Mouse (Mus musculus): ENCODE results near the gene Syt3. TPM values are rescaled to one million over a fixed set of nuclear protein-coding genes. Genes with fewer than 3 reads are reported as not detected.

Gene Syt3
- polyA plus RNA-seq, 1 experiment from 2014 or later = 3.0 TPM

DNA sequence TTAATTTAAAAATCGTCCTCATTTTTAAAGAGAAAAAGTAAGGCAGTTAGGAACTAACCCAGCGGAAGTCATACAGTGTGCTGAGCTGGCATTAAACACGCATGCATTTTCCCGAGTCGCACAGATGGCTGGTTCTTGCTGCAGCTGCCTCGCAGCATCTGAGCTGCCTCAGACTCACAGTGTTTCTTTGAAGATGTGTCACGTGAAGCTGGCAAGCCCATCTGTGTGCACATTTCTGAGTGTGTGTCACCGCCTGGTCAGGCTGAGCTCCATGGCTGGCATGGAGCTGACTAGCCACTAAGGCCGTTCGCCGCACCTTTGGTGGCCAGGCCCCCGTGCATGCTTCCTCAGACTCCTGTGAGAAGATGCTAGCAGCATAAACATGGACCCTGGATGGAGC is 1.4 kb upstream of the Syt3 start:
- no peaks in the 10 kb centered on the region; the same call in 1 of the 2 replicates for H3K4me1 ChIP-seq (replicated peaks)
- no peak overlapping the region for H3K4me3 ChIP-seq (replicated peaks)
- no peaks in the 10 kb centered on the region for H3K36me3 ChIP-seq
- no peak overlapping the region for H3K9ac ChIP-seq (replicated peaks)
- WGBS = 71% methylated on average over 12 of the region's 12 CpGs
- ATAC-seq (ENCODE audit: insufficient number of reproducible peaks, insufficient read depth, low FRiP score, low TSS enrichment, low read depth) = no peak
- no peaks in the 10 kb centered on the region for H3K9me3 ChIP-seq
- H3K27ac ChIP-seq = no peak overlapping the region
- H3K27me3 ChIP-seq = peaks cover 56% of the 10 kb centered on the region
- H3K4me2 ChIP-seq = no peak overlapping the region

DNA sequence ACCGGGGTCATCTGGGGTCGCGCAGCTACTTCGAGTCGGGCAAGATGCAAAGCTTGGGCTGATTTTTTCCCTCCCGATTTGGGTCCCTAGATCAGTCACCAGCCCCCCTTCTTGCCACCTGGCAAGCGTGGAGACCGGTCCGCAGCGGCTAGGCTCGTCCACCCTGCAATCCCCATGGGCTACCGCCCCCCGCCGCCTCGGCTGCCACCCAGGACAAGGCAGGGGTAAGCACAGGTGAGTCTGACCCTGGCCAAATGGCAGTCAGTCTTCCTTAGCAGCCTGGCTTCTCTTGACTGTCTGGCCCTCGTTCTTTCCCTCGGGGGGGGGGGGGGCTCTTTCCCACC is 786 bp downstream of the Syt3 start:
- Histone ChIP-seq H3K4me2 (peak overlapping the region; percentile 93), H3K4me1 (replicated peaks) (no peaks in the 10 kb centered on the region; the same call in 1 of the 2 replicates), H3K36me3 (no peaks in the 10 kb centered on the region), H3K27me3 (peaks cover 58% of the 10 kb centered on the region), H3K9me3 (no peaks in the 10 kb centered on the region), H3K4me3 (replicated peaks) (peak overlapping the region; percentile 54), H3K27ac (no peak overlapping the region), H3K9ac (replicated peaks) (peak overlapping the region; percentile 42)
- 2% methylated on average over 17 of the region's 17 CpGs for WGBS
- peak; percentile 69 for ATAC-seq (ENCODE audit: insufficient number of reproducible peaks, insufficient read depth, low FRiP score, low TSS enrichment, low read depth)

DNA sequence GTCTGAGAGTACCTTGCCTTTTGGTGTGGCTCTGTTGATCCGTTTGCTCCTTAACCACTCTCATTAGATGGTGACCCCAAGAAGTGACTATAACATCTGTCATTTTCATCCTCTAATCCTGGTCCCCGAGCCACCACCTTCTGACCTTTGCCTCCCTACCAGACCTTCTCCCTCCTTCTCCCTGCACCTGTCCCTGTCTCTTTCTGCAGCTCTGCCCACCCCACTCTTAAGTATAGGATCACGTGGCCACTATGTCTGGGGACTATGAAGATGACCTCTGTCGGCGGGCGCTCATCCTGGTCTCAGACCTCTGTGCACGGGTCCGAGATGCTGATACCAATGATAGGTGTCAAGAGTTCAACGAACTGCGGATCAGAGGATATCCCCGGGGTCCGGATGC is 1.8 kb downstream of the Syt3 start, which contains the start of gene 1700008O03Rik:
Gene 1700008O03Rik (minus strand): TSS at position 101 of the 400 bp plus-strand sequence.
- WGBS = 77% methylated on average over 12 of the region's 12 CpGs
- Histone ChIP-seq H3K4me3 (replicated peaks) (peak within 1 kb of the TSS; percentile 54), H3K27ac (no peak within 1 kb of the TSS), H3K9ac (replicated peaks) (peak within 1 kb of the TSS; percentile 42), H3K9me3 (no peaks in the 10 kb centered on the region), H3K36me3 (no peaks in the 10 kb centered on the region), H3K27me3 (peaks cover 68% of the 10 kb centered on the region), H3K4me2 (peak within 1 kb of the TSS; percentile 93), H3K4me1 (replicated peaks) (no peaks in the 10 kb centered on the region; the same call in 1 of the 2 replicates)
- ATAC-seq (ENCODE audit: insufficient number of reproducible peaks, insufficient read depth, low FRiP score, low TSS enrichment, low read depth) = no peak

DNA sequence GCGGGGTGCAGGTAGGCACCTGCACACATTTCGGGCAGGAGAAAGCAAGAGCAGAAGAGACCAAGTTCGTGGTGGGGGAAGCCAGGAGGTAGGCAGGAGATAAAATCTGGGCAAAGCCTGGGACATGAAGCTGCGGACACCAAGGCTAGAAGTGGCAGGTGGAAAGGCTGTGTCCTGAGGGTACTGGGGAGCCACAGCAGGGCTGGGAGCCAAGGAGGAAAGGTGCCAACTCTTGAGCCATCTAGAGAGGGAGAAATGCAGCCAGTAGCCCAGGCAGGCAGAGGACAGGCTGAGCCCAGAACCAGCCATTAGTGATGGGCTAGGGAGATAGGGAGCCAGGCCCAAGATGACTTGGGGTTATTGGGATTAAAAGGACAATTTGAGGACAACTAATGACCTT is 7.9 kb downstream of the Syt3 start:
- WGBS = 76% methylated on average over 4 of the region's 4 CpGs
- H3K27ac ChIP-seq = no peak overlapping the region
- no peaks in the 10 kb centered on the region for H3K4me1 ChIP-seq (replicated peaks)
- H3K9ac ChIP-seq (replicated peaks) = no peak overlapping the region
- H3K4me2 ChIP-seq = no peak overlapping the region
- ATAC-seq (ENCODE audit: insufficient number of reproducible peaks, insufficient read depth, low FRiP score, low TSS enrichment, low read depth) = no peak
- H3K36me3 ChIP-seq = no peaks in the 10 kb centered on the region
- H3K9me3 ChIP-seq = no peaks in the 10 kb centered on the region
- H3K27me3 ChIP-seq = peaks cover 49% of the 10 kb centered on the region
- H3K4me3 ChIP-seq (replicated peaks) = no peak overlapping the region

DNA sequence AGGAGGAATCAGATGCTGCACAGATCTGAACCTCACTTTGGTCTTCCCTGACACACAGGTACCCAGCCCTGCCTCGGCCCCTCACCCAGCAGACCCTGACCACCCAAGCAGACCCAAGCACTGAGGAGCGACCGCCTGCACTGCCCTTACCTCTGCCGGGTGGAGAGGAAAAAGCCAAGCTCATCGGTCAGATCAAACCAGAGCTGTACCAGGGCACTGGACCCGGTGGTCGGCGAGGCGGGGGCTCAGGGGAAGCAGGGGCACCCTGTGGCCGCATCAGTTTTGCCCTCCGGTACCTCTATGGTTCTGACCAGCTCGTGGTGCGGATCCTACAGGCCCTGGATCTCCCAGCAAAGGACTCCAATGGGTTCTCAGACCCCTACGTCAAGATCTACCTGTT is 8.4 kb downstream of the Syt3 start:
- Histone ChIP-seq H3K36me3 (no peaks in the 10 kb centered on the region), H3K9ac (replicated peaks) (no peak overlapping the region), H3K9me3 (no peaks in the 10 kb centered on the region), H3K4me1 (replicated peaks) (no peaks in the 10 kb centered on the region), H3K4me2 (no peak overlapping the region), H3K27ac (no peak overlapping the region), H3K27me3 (peaks cover 48% of the 10 kb centered on the region), H3K4me3 (replicated peaks) (no peak overlapping the region)
- WGBS = 81% methylated on average over 14 of the region's 14 CpGs
- no peak for ATAC-seq (ENCODE audit: insufficient number of reproducible peaks, insufficient read depth, low FRiP score, low TSS enrichment, low read depth)

DNA sequence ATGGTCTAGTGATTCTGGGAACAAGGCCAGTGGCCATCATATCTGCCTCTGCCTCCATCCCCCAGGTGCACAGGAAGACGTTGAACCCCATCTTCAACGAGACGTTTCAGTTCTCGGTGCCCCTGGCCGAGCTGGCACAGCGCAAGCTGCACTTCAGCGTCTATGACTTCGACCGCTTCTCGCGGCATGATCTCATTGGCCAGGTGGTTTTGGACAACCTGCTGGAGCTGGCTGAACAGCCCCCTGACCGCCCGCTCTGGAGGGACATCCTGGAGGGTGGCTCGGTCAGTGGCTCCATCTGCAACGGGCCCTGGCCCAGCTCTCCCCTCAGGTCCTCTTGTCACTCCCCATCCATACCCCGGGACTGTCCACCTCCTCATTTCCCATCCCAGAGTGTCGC is 9.4 kb downstream of the Syt3 start:
- Histone ChIP-seq H3K4me2 (no peak overlapping the region), H3K9ac (replicated peaks) (no peak overlapping the region), H3K27ac (no peak overlapping the region), H3K36me3 (no peaks in the 10 kb centered on the region), H3K27me3 (peaks cover 40% of the 10 kb centered on the region), H3K4me1 (replicated peaks) (no peaks in the 10 kb centered on the region), H3K9me3 (no peaks in the 10 kb centered on the region), H3K4me3 (replicated peaks) (no peak overlapping the region)
- 88% methylated on average over 17 of the region's 17 CpGs for WGBS
- no peak for ATAC-seq (ENCODE audit: insufficient number of reproducible peaks, insufficient read depth, low FRiP score, low TSS enrichment, low read depth)

DNA sequence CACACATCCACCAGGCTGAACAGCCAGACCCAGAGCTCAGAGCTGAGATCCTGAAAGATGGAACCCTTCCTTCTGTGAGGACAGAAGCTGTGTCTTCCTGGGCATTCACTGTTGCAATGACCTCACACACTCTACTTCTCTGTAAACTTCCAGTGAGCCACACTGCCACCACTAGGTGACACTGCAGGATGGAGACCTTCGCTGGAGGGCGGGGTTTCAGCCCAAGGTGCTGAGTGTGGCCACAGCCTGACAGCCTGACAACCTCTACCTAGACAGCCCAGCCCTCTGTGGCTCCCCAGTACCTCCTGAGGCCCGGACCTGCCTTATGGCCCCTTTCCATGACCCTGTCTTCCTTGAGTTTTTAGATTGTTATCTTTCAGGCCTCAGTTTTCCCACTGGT is 14.7 kb downstream of the Syt3 start:
- no peak for ATAC-seq (ENCODE audit: insufficient number of reproducible peaks, insufficient read depth, low FRiP score, low TSS enrichment, low read depth)
- Histone ChIP-seq H3K27me3 (peaks cover 28% of the 10 kb centered on the region), H3K9ac (replicated peaks) (no peak overlapping the region), H3K4me1 (replicated peaks) (no peaks in the 10 kb centered on the region), H3K9me3 (no peaks in the 10 kb centered on the region), H3K27ac (no peak overlapping the region), H3K4me3 (replicated peaks) (no peak overlapping the region), H3K36me3 (no peaks in the 10 kb centered on the region), H3K4me2 (no peak overlapping the region)
- WGBS = 12% methylated on average over 3 of the region's 3 CpGs

DNA sequence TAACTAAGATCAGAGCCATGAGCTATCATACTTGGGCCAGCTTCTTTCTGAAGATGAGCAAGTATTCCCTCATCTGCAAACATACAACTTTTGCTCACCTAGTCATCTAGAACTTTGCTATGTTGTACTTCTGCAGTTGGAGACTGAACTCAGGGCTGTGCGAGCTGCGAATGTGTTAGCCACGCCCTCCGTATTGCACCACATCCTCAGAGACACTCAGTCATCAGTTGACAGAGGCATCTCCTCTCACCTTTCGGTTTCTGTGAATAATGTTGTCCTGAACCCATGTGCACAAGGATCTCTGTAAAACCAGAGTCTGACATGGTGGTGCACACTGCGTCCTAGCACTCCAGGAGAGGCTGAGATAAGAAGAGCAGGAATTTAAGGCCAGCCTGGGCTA is 17.8 kb downstream of the Syt3 start:
- H3K27me3 ChIP-seq = peaks cover 25% of the 10 kb centered on the region
- no peaks in the 10 kb centered on the region for H3K9me3 ChIP-seq
- no peak overlapping the region for H3K4me3 ChIP-seq (replicated peaks)
- ATAC-seq (ENCODE audit: insufficient number of reproducible peaks, insufficient read depth, low FRiP score, low TSS enrichment, low read depth) = no peak
- WGBS = 77% methylated on average over 6 of the region's 6 CpGs
- no peak overlapping the region for H3K27ac ChIP-seq
- H3K4me2 ChIP-seq = no peak overlapping the region
- H3K4me1 ChIP-seq (replicated peaks) = no peaks in the 10 kb centered on the region; the same call in 1 of the 2 replicates
- H3K9ac ChIP-seq (replicated peaks) = no peak overlapping the region
- H3K36me3 ChIP-seq = no peaks in the 10 kb centered on the region

DNA sequence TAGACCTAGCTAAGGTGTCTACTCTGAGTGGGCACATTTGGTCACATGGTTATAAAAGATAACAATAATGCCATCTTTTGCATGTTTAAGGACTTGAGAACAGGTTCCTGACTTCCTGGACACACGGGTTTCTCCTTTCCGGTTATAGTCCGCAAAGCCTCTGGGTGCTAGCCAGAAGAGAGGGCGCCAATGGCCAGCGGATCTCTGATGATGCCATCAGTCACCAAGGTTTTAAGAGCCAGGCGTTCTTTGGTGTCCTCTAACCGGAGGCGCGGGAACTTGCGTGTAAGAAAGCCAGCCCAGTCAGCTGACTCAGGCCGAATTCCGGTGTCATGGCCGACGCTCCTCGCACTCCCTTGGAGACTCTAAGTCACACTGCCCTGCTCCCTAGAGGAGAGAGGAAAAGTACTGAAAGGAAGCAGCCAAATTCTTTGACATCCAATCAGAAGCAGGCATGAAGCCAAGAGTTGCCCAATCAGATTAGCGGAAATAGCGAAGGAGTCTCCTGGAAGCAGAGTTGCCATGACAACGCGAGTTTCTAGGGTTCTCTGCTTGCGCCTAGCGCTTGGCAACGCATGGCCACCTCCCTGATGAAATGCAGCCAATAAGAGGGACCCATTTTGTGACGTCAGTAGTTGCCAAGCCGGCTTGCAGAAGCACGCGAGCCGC is 21.6 kb downstream of the Syt3 start:
- 0 out of 2 replicates have a peak overlapping the region, but pooled peaks have one; percentile 50 for H3K27ac ChIP-seq
- 1% methylated on average over 27 of the region's 27 CpGs for WGBS
- H3K27me3 ChIP-seq = peaks cover 36% of the 10 kb centered on the region
- H3K9me3 ChIP-seq = no peaks in the 10 kb centered on the region
- H3K4me1 ChIP-seq (replicated peaks) = no peaks in the 10 kb centered on the region; the same call in 1 of the 2 replicates
- peak overlapping the region; percentile 39 for H3K4me3 ChIP-seq (replicated peaks)
- H3K36me3 ChIP-seq = no peaks in the 10 kb centered on the region
- H3K4me2 ChIP-seq = peak overlapping the region; percentile 58
- ATAC-seq (ENCODE audit: insufficient number of reproducible peaks, insufficient read depth, low FRiP score, low TSS enrichment, low read depth) = peak; percentile 95
- H3K9ac ChIP-seq (replicated peaks) = no peak overlapping the region

DNA sequence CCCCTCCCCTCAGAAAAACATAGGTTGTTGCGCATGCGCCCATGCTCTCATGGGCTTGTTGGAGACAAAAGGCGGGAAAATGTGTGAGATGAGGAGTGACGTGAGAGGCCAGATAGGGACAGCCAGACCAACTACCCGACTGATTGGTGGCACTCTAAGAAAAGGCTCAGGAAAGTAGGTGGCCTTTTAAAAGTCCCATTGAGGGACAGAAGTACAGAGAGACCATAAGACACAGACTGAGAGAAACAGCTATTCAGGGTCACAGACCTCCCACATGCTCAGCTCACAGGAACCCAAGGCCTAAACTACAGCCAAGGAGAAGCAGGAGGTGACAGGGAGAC is 22.1 kb downstream of the Syt3 start:
- ATAC-seq (ENCODE audit: insufficient number of reproducible peaks, insufficient read depth, low FRiP score, low TSS enrichment, low read depth) = no peak
- no peak overlapping the region for H3K4me2 ChIP-seq
- no peak overlapping the region for H3K27ac ChIP-seq

DNA sequence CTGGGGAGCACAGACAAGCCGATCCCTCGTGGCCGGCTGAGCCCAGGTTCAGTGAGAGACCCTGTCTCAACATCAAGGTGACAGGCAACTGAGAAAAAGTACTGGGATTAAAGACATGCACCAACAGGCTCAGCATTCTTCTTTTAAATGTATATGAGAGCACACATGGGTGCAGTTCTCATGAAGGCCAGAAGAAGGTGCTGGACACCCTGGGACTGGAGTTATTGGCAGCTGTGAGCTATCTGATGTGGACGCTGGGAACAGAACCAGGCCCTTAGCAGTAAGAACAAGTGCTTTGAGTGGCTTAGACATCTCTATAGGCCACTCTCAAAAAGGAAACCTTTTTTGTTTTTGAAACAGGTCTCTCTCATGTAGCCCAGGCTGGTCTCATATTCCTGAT is 27.2 kb downstream of the Syt3 start:
- no peak overlapping the region for H3K27ac ChIP-seq
- WGBS = 83% methylated on average over 4 of the region's 4 CpGs
- no peaks in the 10 kb centered on the region for H3K9me3 ChIP-seq
- no peaks in the 10 kb centered on the region for H3K36me3 ChIP-seq
- no peak overlapping the region for H3K9ac ChIP-seq (replicated peaks)
- H3K4me3 ChIP-seq (replicated peaks) = no peak overlapping the region
- no peak for ATAC-seq (ENCODE audit: insufficient number of reproducible peaks, insufficient read depth, low FRiP score, low TSS enrichment, low read depth)
- H3K4me2 ChIP-seq = no peak overlapping the region
- no peaks in the 10 kb centered on the region for H3K4me1 ChIP-seq (replicated peaks)
- peaks cover 24% of the 10 kb centered on the region for H3K27me3 ChIP-seq

More for the DNA sequence above, 22.1 kb downstream of the Syt3 start:
- Histone ChIP-seq H3K27me3 (peaks cover 36% of the 10 kb centered on the region), H3K36me3 (no peaks in the 10 kb centered on the region), H3K4me1 (replicated peaks) (no peaks in the 10 kb centered on the region; the same call in 1 of the 2 replicates), H3K4me3 (replicated peaks) (no peak overlapping the region), H3K9me3 (no peaks in the 10 kb centered on the region), H3K9ac (replicated peaks) (no peak overlapping the region)
- 0% methylated on average over 5 of the region's 5 CpGs for WGBS

DNA sequence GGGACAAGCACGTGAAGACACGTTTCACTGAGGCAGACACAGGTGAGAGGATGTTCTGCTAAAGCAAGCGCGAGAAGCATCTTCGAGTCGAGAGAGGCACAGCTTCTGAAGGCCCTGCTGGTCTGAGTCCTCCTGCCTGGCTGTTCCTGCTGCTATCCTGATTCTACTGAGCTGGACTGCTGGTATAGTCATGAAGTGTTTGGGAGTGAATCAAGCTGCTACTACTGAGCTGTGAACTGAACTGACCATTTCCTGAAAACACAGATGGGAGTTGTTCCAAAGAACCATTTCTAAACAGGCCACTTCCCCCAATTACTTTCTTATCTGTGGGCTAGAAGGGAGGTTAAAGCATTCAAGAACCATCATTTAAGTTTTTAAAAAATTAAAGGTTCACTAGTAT is 29.4 kb downstream of the Syt3 start:
- Histone ChIP-seq H3K27ac (no peak overlapping the region), H3K4me2 (no peak overlapping the region), H3K9me3 (no peaks in the 10 kb centered on the region), H3K4me3 (replicated peaks) (no peak overlapping the region), H3K9ac (replicated peaks) (no peak overlapping the region), H3K36me3 (no peaks in the 10 kb centered on the region), H3K27me3 (0 out of 2 replicates have a peak, but pooled peaks cover 12% of the 10 kb centered on the region), H3K4me1 (replicated peaks) (no peaks in the 10 kb centered on the region)
- WGBS = 80% methylated on average over 6 of the region's 6 CpGs
- ATAC-seq (ENCODE audit: insufficient number of reproducible peaks, insufficient read depth, low FRiP score, low TSS enrichment, low read depth) = no peak

Measured in limb, embryonic 12.5 days (tissue).